Mouse (Mus musculus) liver, embryonic 14.5 days (tissue): ENCODE data around the gene Acad9. TPM values are rescaled to one million over a fixed set of nuclear protein-coding genes. Genes with fewer than 3 reads are reported as not detected.

Experiments used
- ATAC-seq: fragments of 200-750 bp; cut with Nextera tagmentation; 2 replicates; pipeline ENCODE4 v1.8.0; 2017; ENCODE audit warnings: moderate number of reproducible peaks, mild to moderate bottlenecking, moderate library complexity; ENCODE audit not compliant: insufficient read depth
- DNase-seq, 3 experiments: peaks; one replicate each; pipeline ENCODE4 v3.0.0-alpha.2; 2012 to 2013; ENCODE audit warnings: low read depth in 3 of 3, low spot score in 3 of 3
- H3K27ac ChIP-seq: fragments of 300-500 bp; sonication (generic); 2 replicates; pipeline ENCODE4 v1.5.1; 2014; ENCODE audit warnings: moderate library complexity, mild to moderate bottlenecking, control low read depth, inconsistent platforms
- H3K27me3 ChIP-seq: fragments of 300-500 bp; sonication (generic); 2 replicates; pipeline ENCODE4 v1.6.1; 2014; ENCODE audit warnings: mild to moderate bottlenecking, low read length, moderate library complexity; ENCODE audit not compliant: control insufficient read depth, insufficient read depth
- H3K36me3 ChIP-seq: fragments of 300-500 bp; sonication (generic); replicated peaks from 2 replicates; pipeline ENCODE4 v1.6.1; 2014; ENCODE audit warnings: low read depth; ENCODE audit not compliant: control insufficient read depth, insufficient read depth
- H3K4me1 ChIP-seq, 2 experiments: fragments of 200-500 bp in 1 of 2; fragments of 300-500 bp in 1 of 2; sonication (generic) in 1 of 2; replicated peaks; 2 replicates each; pipeline ENCODE4 v1.6.1; 2012 to 2014; ENCODE audit warnings: antibody characterized with exemption in 1 of 2, inconsistent platforms in 1 of 2, low read length in 1 of 2; ENCODE audit not compliant: control insufficient read depth in 2 of 2, insufficient read depth in 2 of 2
- H3K4me2 ChIP-seq: fragments of 300-500 bp; sonication (generic); 2 replicates; pipeline ENCODE4 v1.6.1; 2014; ENCODE audit warnings: low read depth, mild to moderate bottlenecking, control low read depth, moderate library complexity
- H3K4me3 ChIP-seq, 2 experiments: fragments of 200-500 bp in 1 of 2; fragments of 300-500 bp in 1 of 2; sonication (generic) in 1 of 2; 2 replicates each; pipeline ENCODE4 v1.5.1; 2012 to 2014; ENCODE audit warnings: low read depth in 2 of 2, low read length in 2 of 2, mild to moderate bottlenecking in 2 of 2, control low read depth in 1 of 2, inconsistent platforms in 1 of 2, moderate library complexity in 1 of 2; ENCODE audit not compliant: insufficient read depth in 1 of 2
- H3K9ac ChIP-seq: fragments of 300-500 bp; sonication (generic); replicated peaks from 2 replicates; pipeline ENCODE4 v1.6.1; 2014; ENCODE audit warnings: mild to moderate bottlenecking, control low read depth, moderate library complexity
- H3K9me3 ChIP-seq: fragments of 300-500 bp; sonication (generic); 2 replicates; pipeline ENCODE4 v1.6.1; 2016; ENCODE audit warnings: low read length, mixed read lengths; ENCODE audit not compliant: control insufficient read depth
- CTCF ChIP-seq: IDR thresholded peaks from 2 replicates; pipeline ENCODE4 v1.5.1; 2016; ENCODE audit warnings: antibody characterized with exemption, low read depth, control low read depth
- EP300 ChIP-seq: IDR thresholded peaks from 2 replicates; pipeline ENCODE4 v1.6.1; 2016; ENCODE audit warnings: antibody characterized with exemption, low read depth
- polyA plus RNA-seq, 2 experiments: library from polyadenylated mRNA; depleted of rRNA in 1 of 2; stranded (reverse) in 1 of 2; unstranded in 1 of 2; fragments of >200 nt; fragmentation: Nextera tagmentation in 1 of 2; extraction: Ambion mirVana in 1 of 2; gene quantifications; 2 replicates each; pipeline versions ENCODE4 v1.2.1 to v1.2.3; 2012 to 2014

The Acad9 gene
- polyA plus RNA-seq, 2 experiments: 9.8 to 27.6 TPM

DNA sequence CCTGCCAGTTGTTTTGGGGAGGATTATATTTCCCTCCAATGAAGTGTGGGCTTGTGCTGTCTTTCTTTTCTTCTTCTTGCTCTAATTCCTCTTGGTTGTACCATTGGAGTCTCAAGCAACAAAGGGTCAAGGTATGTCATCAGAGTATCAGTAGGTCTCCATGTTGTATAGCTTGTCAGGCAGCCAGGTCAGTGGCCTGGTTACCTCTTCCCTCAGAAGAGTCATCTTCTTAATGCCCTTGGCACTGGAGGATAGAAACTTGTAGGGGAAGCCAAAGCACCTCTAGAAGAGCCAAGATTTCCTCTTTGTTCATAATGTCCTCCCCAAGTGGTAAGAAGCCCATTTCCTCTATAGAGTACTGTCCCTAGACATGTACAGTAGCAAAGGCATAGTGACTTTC lies 73.2 kb downstream of the Acad9 start:
- no peaks in the 10 kb centered on the region for H3K9me3 ChIP-seq

More for the DNA sequence above, 73.2 kb downstream of the Acad9 start:
- TF ChIP-seq CTCF (no peak), EP300 (no peak)
- no peak overlapping the region for H3K9ac ChIP-seq
- no peak overlapping the region for H3K4me3 ChIP-seq
- ATAC-seq: no peak
- no peak overlapping the region for H3K4me2 ChIP-seq
- no peaks in the 10 kb centered on the region for H3K36me3 ChIP-seq
- H3K27me3 ChIP-seq: no peaks in the 10 kb centered on the region
- no peak overlapping the region for H3K27ac ChIP-seq
- H3K4me1 ChIP-seq: no peaks in the 10 kb centered on the region
- no peak for DNase-seq

Other genes starting within 250 kb of the Acad9 start
- 13.4 and 31.3 TPM in 2 replicates for gene Dcun1d1, start 128.5 kb upstream of the Acad9 start, polyA plus RNA-seq (2012; rRNA removed)
- 78.6 and 84.8 TPM in 2 replicates for gene Dcun1d1, start 128.5 kb upstream of the Acad9 start, polyA plus RNA-seq (2014; fragmentation: Nextera tagmentation; extraction: Ambion mirVana)
- gene Mccc1, start 65.3 kb upstream of the Acad9 start, polyA plus RNA-seq (2012; rRNA removed): 4.5 and 7.4 TPM in 2 replicates
- 10.8 and 11.9 TPM in 2 replicates for gene Mccc1, start 65.3 kb upstream of the Acad9 start, polyA plus RNA-seq (2014; fragmentation: Nextera tagmentation; extraction: Ambion mirVana)
- gene Ccdc144b, start 12.4 kb upstream of the Acad9 start, polyA plus RNA-seq (2012; rRNA removed): not detected in 2 replicates
- gene Ccdc144b, start 12.4 kb upstream of the Acad9 start, polyA plus RNA-seq (2014; fragmentation: Nextera tagmentation; extraction: Ambion mirVana): not detected in 2 replicates
- 0.34 and 0.44 TPM in 2 replicates for gene D3Ertd254e, start 85.0 kb downstream of the Acad9 start, polyA plus RNA-seq (2012; rRNA removed)
- gene D3Ertd254e, start 85.0 kb downstream of the Acad9 start, polyA plus RNA-seq (2014; fragmentation: Nextera tagmentation; extraction: Ambion mirVana): 0.76 and 0.99 TPM in 2 replicates
- gene Qrfpr, start 156.3 kb downstream of the Acad9 start, polyA plus RNA-seq (2012; rRNA removed): not detected in 2 replicates
- not detected in 2 replicates for gene Qrfpr, start 156.3 kb downstream of the Acad9 start, polyA plus RNA-seq (2014; fragmentation: Nextera tagmentation; extraction: Ambion mirVana)